Mouse (Mus musculus) right cerebral cortex, postnatal 25 days (tissue): ENCODE results near the gene 9930111J21Rik2.
"Not testable (repeated sequence)": the region's sequence is repeated elsewhere in the genome, so short reads cannot be mapped to it uniquely, and the experiment has no call there.

ENCODE experiments used
- DNase-seq: peaks from one replicate; pipeline ENCODE4 v3.0.0; 2022

9930111J21Rik2 gene

GRCm38 (mm10) chr11:49051093-49051891 is at the start of gene 9930111J21Rik2:
Gene 9930111J21Rik2, minus strand, starts transcription at chr11:49051242.
- not testable (repeated sequence) for DNase-seq

DNA sequence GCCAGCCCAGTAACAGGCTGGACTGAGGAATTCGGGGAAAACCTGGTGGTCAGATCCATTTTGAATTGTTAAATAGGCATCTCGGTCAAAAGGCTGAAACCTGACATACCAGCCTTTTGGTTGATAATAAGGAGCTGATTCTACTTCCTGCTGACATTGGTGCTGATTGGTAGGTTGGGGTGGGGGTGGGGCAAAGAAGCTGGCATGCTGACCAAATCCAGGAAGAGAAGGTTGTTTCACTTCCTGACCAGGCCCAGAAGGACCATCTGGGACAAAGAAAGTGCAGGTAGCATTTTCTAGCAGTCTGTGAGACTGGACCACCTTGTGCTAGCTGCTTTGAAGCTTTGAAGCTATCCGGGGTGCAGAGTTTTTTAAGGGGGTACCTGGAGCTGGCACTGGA is 49.4 kb upstream of the 9930111J21Rik2 start:
- DNase-seq, result no peak

DNA sequence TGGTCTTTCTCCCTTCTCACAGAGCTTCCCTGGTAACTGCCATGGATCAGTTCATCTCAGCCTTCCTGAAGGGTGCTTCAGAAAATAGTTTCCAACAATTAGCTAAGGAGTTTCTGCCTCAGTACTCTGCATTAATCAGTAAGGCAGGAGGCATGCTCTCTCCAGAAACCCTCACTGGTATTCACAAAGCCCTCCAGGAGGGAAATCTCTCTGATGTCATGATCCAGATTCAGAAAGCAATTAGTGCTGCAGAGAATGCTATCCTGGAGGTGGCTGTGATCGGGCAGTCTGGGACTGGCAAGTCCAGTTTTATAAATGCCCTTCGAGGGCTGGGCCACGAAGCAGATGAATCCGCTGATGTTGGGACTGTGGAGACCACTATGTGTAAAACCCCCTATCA is 44.3 kb upstream of the 9930111J21Rik2 start:
- DNase-seq, result no peak

DNA sequence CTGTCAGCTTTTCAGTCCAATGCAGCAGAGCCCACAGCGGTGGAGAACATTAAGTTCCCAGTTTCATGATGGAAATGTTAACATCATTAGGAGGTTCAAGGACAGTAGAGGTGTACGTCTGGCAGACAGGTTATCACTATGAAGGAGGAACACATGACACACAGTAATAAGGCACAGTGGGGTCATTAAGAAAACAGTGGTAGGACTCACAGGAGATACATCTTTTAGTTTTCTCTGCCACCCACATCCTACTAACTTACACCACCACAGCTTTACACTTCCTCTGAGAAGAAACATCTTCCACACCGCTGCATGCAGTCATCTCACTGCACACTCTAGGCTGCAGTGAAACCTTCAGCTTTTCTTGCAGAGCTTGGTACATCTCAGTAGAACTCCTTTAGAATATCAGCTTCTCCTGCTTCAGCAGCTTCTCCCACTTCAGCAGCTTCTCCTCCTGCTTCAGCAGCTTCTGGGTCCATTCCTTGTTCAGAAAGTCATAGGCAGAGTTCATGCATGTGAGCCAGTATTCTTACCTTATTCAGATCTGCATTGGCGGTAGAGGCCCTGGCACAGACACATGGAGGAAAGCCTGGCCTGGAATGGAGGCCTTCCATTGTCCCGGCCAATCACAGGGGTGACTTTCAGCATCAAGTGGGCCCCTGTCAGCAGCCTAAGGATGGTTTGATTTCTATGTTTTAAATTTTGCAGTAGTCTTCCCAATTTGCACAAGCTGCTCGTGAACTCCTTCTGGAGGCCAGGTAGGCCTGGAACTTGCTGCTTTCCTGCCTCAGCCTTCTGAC is 43.0 kb upstream of the 9930111J21Rik2 start:
- no peak for DNase-seq

GRCm38 (mm10) chr11:49092786-49093185 is 41.7 kb upstream of the 9930111J21Rik2 start:
- DNase-seq, result no peak

DNA sequence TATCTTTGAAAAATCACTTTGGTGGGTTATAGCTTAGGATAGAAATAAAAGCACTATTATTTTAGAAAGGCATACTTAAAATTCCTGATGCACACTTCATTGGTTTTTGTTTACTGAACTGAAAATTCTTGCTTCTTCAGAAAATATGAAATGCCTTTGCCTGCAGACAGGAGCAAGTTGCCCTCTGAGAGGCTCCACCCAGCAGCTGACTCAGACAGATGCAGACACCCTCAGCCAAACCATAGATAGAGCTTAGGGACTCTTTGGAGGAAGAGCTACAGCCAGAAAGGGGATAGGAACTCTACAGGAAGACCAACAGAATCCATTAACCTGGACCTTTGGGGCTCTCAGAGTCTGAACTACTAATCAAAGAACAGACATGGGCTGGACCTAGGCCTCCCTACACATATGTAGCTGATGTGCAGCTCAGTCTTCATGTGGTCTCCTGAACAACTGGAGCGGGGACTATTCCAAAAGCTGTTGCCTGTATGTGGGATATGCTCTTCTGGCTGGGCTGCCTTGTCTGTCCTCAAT is 41.1 kb upstream of the 9930111J21Rik2 start:
- DNase-seq, result no peak

GRCm38 (mm10) chr11:49091171-49091570 is 40.1 kb upstream of the 9930111J21Rik2 start:
- DNase-seq, result no peak

DNA sequence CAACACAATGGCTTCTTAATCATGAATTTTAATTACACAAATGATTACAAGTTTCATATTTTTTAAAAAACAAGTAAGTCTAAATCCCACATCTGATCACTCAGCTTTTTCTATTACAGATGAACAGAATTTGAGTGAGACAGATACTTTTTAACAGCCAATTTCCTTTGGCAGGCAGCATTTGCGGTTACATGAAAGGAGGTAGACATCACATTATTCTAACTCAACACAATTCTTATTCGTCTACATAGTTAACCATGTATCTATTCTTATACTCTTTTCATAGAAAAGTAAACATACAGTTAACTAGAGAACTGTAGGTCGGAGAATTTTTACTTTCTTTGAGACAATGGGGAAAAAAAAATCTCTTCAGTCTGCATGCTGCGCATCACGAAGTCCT is 39.5 kb upstream of the 9930111J21Rik2 start:
- DNase-seq, result no peak

DNA sequence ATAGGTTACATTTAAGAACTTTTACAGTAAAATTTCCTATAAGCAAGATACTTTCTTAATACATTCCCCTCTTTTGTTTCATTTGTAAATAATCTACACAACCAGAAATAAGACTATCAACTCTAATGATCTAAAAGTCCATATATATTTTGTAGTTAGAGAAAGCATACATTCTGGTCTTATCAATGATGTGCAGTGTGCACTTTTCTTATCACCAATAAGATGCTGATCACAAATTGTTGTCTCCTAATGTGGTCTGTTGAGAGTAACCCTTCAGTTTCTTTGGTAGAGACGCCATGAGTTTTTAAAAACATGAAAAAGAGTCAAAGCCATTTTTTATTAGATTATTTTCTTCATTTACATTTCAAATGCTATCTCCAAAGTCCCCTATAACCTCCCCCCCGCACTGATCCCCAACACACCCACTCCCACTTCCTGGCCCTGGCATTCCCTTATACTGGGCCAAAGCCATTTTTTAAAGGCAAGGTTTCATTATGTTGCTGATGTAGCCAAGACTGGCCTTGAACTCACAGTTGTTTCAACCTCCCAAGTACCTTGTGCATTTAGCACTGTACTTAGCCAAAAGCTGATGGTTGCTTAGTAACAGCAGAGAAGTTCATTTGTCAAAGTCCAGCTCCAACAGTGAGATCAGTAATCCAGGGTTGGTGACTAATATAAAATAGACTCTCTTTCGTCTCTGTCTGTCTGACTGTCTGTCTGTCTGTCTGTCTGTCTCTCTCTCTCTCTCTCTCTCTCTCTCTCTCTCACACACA is 38.9 kb upstream of the 9930111J21Rik2 start:
- no peak for DNase-seq

- DNase-seq, result no peak
These were observed 38.1 kb upstream of the 9930111J21Rik2 start for GRCm38 (mm10) chr11:49088990-49089652.

DNA sequence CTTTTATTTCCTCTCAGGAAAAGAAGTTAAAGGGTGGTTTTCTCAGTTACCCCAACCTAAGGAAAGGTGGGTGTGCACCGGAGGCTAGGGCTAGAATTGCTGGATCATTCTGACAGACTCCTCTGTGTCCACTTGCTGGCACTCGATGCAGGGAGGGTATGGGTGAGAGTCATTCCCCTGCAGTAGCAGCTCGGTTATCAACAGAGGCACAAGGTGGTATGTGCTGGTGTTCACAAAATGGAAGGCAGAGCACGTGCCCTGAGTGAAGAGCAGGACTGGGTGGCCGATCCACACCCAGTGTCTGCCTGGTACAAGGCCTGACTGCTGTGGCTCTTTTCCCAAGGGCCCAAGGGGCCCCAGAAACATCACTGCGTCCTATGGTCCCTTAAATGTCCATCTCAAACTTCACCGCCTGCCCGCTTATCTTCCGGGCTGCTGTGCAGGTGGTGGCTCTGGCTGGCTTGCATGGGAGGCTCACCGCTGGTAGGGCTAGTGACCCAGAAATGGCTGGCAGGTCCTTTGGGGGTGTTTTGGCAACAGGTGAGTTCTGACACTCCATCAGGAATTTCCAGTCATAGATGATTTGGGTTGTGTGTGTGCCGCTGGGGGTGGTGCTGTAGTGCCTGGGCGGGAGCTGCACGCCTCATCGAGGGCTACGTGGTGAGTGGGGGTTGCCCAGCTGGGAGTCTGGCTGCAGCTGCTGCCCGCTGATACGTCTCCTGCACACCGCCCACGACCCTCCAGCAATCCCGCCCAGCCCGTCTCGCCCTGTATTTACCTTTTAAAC is 37.0 kb upstream of the 9930111J21Rik2 start:
- DNase-seq, result no peak

DNA sequence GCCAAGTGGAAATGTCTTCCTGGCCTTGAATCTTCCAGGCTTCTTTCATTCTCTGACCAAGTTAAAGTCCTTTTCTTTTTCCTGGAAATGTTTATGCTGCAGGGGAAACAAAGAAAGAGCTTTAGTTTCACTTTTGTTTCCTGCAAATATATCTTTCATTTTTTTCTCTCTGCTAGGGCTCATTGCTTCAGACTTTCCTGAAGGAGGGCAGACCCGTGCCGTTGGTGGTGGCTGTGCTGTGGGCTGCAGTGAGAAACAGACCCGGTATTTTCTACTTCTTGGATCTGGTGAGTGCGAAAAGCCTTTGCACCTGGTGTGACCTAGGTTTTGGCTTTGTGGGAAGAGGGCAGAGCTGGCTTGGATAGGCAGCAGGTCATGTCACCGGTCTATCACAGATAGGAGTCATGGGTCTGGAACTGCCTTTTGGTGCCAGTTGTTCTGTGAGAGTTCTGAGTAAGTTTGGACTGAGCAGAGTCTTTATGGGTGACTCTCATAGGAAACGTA is 35.9 kb upstream of the 9930111J21Rik2 start:
- no peak for DNase-seq

DNA sequence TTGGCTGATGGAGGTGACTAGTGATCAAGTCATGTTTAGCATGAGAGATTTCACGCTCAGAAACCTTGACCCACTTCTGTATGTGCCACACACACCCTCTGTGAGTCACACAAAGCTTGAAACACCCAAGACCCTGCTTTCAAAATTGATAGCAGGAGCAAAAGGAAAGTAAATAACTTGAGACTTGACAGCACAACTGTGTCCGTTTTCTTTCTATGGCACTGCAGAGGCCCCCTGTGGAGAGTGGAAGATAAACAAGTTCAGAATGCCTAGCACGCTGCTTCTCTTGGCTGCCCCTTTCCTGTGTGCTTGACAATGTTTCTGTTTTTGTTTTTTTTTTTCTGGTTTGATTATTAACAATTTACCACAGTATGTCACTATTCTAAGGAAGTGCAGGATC is 33.8 kb upstream of the 9930111J21Rik2 start:
- no peak for DNase-seq

DNA sequence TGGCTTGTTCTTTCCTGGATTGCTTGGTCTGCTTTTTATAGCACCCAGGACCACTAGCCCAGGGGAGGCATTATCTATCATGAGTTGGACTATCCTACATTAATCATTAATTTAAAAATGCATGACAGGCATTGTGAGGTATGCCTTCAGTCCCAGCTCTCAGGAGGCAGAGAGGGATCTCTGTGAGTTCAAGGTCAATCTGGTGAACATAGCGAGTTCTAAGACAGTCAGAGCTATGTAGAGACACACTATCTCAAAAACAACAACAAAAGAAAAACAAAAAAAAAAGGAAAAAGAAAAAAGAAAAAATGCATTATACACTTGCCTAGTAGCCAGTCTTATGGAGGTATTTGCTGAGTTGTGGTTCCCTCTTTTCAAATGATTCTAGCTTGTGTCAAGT is 33.3 kb upstream of the 9930111J21Rik2 start:
- no peak for DNase-seq

GRCm38 (mm10) chr11:49083808-49084207 is 32.8 kb upstream of the 9930111J21Rik2 start:
- DNase-seq, result no peak

DNA sequence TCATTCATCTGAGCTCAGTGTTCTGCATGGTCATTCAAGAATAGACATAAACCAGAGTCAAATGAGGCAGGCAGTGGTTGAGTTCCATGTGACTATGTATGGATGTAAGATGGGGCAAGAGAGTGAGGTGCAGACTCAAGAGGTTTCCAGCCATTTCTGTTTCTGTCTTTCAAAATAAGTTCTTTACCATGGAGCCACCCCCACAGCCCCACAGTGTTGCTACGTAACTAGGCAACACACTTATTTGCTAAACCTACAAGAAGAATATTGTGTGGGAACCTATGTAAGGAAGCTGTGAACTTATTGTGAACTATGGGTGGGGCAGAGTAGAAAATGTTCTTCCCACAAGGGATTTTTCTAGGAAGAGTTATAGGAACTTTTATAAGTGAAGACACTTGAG is 32.1 kb upstream of the 9930111J21Rik2 start:
- no peak for DNase-seq

GRCm38 (mm10) chr11:49081886-49082285 is 30.8 kb upstream of the 9930111J21Rik2 start:
- no peak for DNase-seq

DNA sequence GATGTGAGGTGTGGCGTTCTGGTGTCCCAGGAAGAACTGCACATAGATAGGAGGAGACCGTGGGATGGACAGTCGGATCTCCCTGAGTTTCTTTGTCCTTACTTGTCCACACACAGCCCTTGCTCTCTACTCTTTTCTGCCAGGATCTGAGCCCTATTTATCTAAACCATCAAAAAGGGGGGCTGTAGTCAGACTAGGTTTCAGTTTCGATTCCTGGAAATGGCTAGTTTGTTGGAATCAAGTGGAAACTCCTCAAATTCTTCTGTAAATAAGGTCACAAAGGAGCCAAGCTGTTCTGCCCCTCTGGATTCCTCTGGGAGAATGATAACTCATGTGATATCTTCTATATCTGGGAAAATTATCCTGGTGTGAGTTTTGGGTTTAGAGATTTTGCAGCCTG is 30.3 kb upstream of the 9930111J21Rik2 start:
- DNase-seq, result no peak

GRCm38 (mm10) chr11:49080636-49081035 is 29.6 kb upstream of the 9930111J21Rik2 start:
- no peak for DNase-seq

GRCm38 (mm10) chr11:49078719-49079118 is 27.7 kb upstream of the 9930111J21Rik2 start:
- no peak for DNase-seq

DNA sequence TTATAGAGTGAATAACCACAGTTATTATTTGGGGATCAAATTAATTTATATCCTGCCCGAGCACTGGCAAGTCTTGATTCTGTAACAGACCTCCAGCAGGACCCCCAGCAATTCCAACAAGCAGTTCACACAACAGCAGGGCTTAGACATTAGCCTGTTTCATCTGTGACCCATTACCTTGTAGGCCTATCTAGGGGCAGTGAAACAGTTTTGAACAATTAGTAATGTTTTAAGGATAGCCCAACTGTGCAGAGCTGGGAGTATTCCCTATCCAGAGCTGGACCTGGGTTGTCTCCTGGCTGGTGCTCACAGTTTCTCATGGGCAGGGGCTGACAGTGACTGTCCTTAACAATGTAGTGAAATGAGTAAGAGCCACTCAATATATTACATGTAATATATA is 26.0 kb upstream of the 9930111J21Rik2 start:
- no peak for DNase-seq
